Mouse (Mus musculus) lung, postnatal 25 days (tissue): ENCODE results near the gene Sh2b1.

Experiments
- DNase-seq: peaks from one replicate; pipeline ENCODE4 v3.0.0; 2022; ENCODE audit warnings: low spot score

The Sh2b1 gene

GRCm38 (mm10) chr7:126418496-126418895 is 56.7 kb downstream of the Sh2b1 start:
- DNase-seq = no peak

GRCm38 (mm10) chr7:126417606-126418005 is 57.6 kb downstream of the Sh2b1 start:
- no peak for DNase-seq

GRCm38 (mm10) chr7:126417045-126417444 is 58.2 kb downstream of the Sh2b1 start:
- DNase-seq = no peak
